Mouse (Mus musculus): ENCODE results near the gene March4. TPM values are rescaled to one million over a fixed set of nuclear protein-coding genes. Genes with fewer than 3 reads are reported as not detected.

Gene March4
- polyA plus RNA-seq, 1 experiment from 2014 or later: not detected

- no peak overlapping the region for H3K27ac ChIP-seq (ENCODE audit: low read depth)
- H3K27me3 ChIP-seq (ENCODE audit: insufficient read depth, low read length): no peaks in the 10 kb centered on the region
- DNase-seq (no peak), ATAC-seq (no peak)
- H3K4me3 ChIP-seq (ENCODE audit: low read depth, low read length): no peak overlapping the region
- 73% methylated on average over 9 of the region's 9 CpGs for WGBS (ENCODE audit: insufficient replicate concordance)
- H3K4me2 ChIP-seq (ENCODE audit: low read depth, low read length): no peak overlapping the region
- H3K4me1 ChIP-seq (ENCODE audit: insufficient read depth): no peaks in the 10 kb centered on the region
- H3K9ac ChIP-seq (replicated peaks): no peak overlapping the region
- TF ChIP-seq CTCF (IDR thresholded peaks at IDR 0.05; ENCODE audit: low read depth) (no peak), EP300 (IDR thresholded peaks at IDR 0.05; ENCODE audit: low read depth) (no peak)
- no peaks in the 10 kb centered on the region for H3K36me3 ChIP-seq (replicated peaks; ENCODE audit: insufficient read depth, low read length)
- no peaks in the 10 kb centered on the region for H3K9me3 ChIP-seq (ENCODE audit: low read length)
Measured at GRCm38 (mm10) chr1:72400616-72401015, 136.1 kb downstream of the March4 start.

GRCm38 (mm10) chr1:72399720-72400401 lies 136.9 kb downstream of the March4 start:
- no peak for TF ChIP-seq EP300 (IDR thresholded peaks at IDR 0.05; ENCODE audit: low read depth)
- no peak for TF ChIP-seq CTCF (IDR thresholded peaks at IDR 0.05; ENCODE audit: low read depth)
- Histone ChIP-seq H3K36me3 (replicated peaks; ENCODE audit: insufficient read depth, low read length) (0 out of 2 replicates have a peak, but pooled peaks cover 3% of the 10 kb centered on the region), H3K9me3 (ENCODE audit: low read length) (no peaks in the 10 kb centered on the region), H3K27ac (ENCODE audit: low read depth) (no peak overlapping the region), H3K4me2 (ENCODE audit: low read depth, low read length) (no peak overlapping the region), H3K4me1 (ENCODE audit: insufficient read depth) (no peaks in the 10 kb centered on the region), H3K4me3 (ENCODE audit: low read depth, low read length) (no peak overlapping the region), H3K27me3 (ENCODE audit: insufficient read depth, low read length) (no peaks in the 10 kb centered on the region), H3K9ac (replicated peaks) (no peak overlapping the region)
- 67% methylated on average over 8 of the region's 8 CpGs for WGBS (ENCODE audit: insufficient replicate concordance)
- DNase-seq: no peak
- ATAC-seq: no peak

GRCm38 (mm10) chr1:72390420-72390819 lies 146.3 kb downstream of the March4 start:
- Histone ChIP-seq H3K27ac (ENCODE audit: low read depth) (no peak overlapping the region), H3K9me3 (ENCODE audit: low read length) (no peaks in the 10 kb centered on the region), H3K27me3 (ENCODE audit: insufficient read depth, low read length) (no peaks in the 10 kb centered on the region), H3K4me1 (ENCODE audit: insufficient read depth) (no peaks in the 10 kb centered on the region), H3K9ac (replicated peaks) (no peak overlapping the region), H3K4me3 (ENCODE audit: low read depth, low read length) (no peak overlapping the region), H3K4me2 (ENCODE audit: low read depth, low read length) (no peak overlapping the region), H3K36me3 (replicated peaks; ENCODE audit: insufficient read depth, low read length) (0 out of 2 replicates have a peak, but pooled peaks cover 3% of the 10 kb centered on the region)
- no peak for ATAC-seq
- 72% methylated on average over 4 of the region's 4 CpGs for WGBS (ENCODE audit: insufficient replicate concordance)
- no peak for DNase-seq
- no peak for TF ChIP-seq CTCF (IDR thresholded peaks at IDR 0.05; ENCODE audit: low read depth)
- no peak for TF ChIP-seq EP300 (IDR thresholded peaks at IDR 0.05; ENCODE audit: low read depth)

GRCm38 (mm10) chr1:72383651-72384050 lies 153.1 kb downstream of the March4 start:
- 81% methylated on average over 5 of the region's 5 CpGs for WGBS (ENCODE audit: insufficient replicate concordance)
- no peaks in the 10 kb centered on the region for H3K9me3 ChIP-seq (ENCODE audit: low read length)
- DNase-seq: no peak
- no peak for TF ChIP-seq CTCF (IDR thresholded peaks at IDR 0.05; ENCODE audit: low read depth)
- TF ChIP-seq EP300 (IDR thresholded peaks at IDR 0.05; ENCODE audit: low read depth): no peak
- no peak overlapping the region for H3K4me3 ChIP-seq (ENCODE audit: low read depth, low read length)
- H3K4me2 ChIP-seq (ENCODE audit: low read depth, low read length): no peak overlapping the region
- H3K36me3 ChIP-seq (replicated peaks; ENCODE audit: insufficient read depth, low read length): peaks cover 8% of the 10 kb centered on the region; the same call in 1 of the 2 replicates
- H3K9ac ChIP-seq (replicated peaks): no peak overlapping the region
- H3K27me3 ChIP-seq (ENCODE audit: insufficient read depth, low read length): no peaks in the 10 kb centered on the region
- no peak for ATAC-seq
- H3K4me1 ChIP-seq (ENCODE audit: insufficient read depth): no peaks in the 10 kb centered on the region
- no peak overlapping the region for H3K27ac ChIP-seq (ENCODE audit: low read depth)

GRCm38 (mm10) chr1:72383056-72383455 lies 153.7 kb downstream of the March4 start:
- 83% methylated on average over 7 of the region's 7 CpGs for WGBS (ENCODE audit: insufficient replicate concordance)
- ATAC-seq: no peak
- TF ChIP-seq EP300 (IDR thresholded peaks at IDR 0.05; ENCODE audit: low read depth): no peak
- no peak for TF ChIP-seq CTCF (IDR thresholded peaks at IDR 0.05; ENCODE audit: low read depth)

GRCm38 (mm10) chr1:72380544-72380943 lies 156.2 kb downstream of the March4 start:
- ATAC-seq (no peak), DNase-seq (no peak)
- TF ChIP-seq CTCF (IDR thresholded peaks at IDR 0.05; ENCODE audit: low read depth) (no peak), EP300 (IDR thresholded peaks at IDR 0.05; ENCODE audit: low read depth) (no peak)
- WGBS (ENCODE audit: insufficient replicate concordance): 86% methylated on average over 3 of the region's 3 CpGs
- no peak overlapping the region for H3K9ac ChIP-seq (replicated peaks)
- no peak overlapping the region for H3K4me2 ChIP-seq (ENCODE audit: low read depth, low read length)
- no peaks in the 10 kb centered on the region for H3K27me3 ChIP-seq (ENCODE audit: insufficient read depth, low read length)
- no peaks in the 10 kb centered on the region for H3K4me1 ChIP-seq (ENCODE audit: insufficient read depth)
- H3K9me3 ChIP-seq (ENCODE audit: low read length): no peaks in the 10 kb centered on the region
- H3K27ac ChIP-seq (ENCODE audit: low read depth): no peak overlapping the region
- peaks cover 8% of the 10 kb centered on the region; the same call in 1 of the 2 replicates for H3K36me3 ChIP-seq (replicated peaks; ENCODE audit: insufficient read depth, low read length)
- H3K4me3 ChIP-seq (ENCODE audit: low read depth, low read length): no peak overlapping the region

More at GRCm38 (mm10) chr1:72383056-72383455, 153.7 kb downstream of the March4 start:
- no peaks in the 10 kb centered on the region for H3K27me3 ChIP-seq (ENCODE audit: insufficient read depth, low read length)
- no peak for DNase-seq
- H3K9ac ChIP-seq (replicated peaks): no peak overlapping the region
- H3K36me3 ChIP-seq (replicated peaks; ENCODE audit: insufficient read depth, low read length): peaks cover 8% of the 10 kb centered on the region; the same call in 1 of the 2 replicates
- H3K27ac ChIP-seq (ENCODE audit: low read depth): no peak overlapping the region
- H3K9me3 ChIP-seq (ENCODE audit: low read length): no peaks in the 10 kb centered on the region
- H3K4me2 ChIP-seq (ENCODE audit: low read depth, low read length): no peak overlapping the region
- H3K4me1 ChIP-seq (ENCODE audit: insufficient read depth): no peaks in the 10 kb centered on the region
- no peak overlapping the region for H3K4me3 ChIP-seq (ENCODE audit: low read depth, low read length)

Measured in liver, postnatal 0 days (tissue).